Mouse (Mus musculus) ZHBTc4 (cell line): ENCODE data around the gene Dis3l.

Experiments
- DNase-seq: peaks from one replicate; pipeline ENCODE4 v3.0.0-alpha.2; 2011; ENCODE audit warnings: low read depth, low spot score

The Dis3l gene

GRCm38 (mm10) chr9:64341254-64341566, at the start of gene Dis3l:
Gene Dis3l (minus strand): TSS chr9:64341288.
- no peak for DNase-seq

DNA sequence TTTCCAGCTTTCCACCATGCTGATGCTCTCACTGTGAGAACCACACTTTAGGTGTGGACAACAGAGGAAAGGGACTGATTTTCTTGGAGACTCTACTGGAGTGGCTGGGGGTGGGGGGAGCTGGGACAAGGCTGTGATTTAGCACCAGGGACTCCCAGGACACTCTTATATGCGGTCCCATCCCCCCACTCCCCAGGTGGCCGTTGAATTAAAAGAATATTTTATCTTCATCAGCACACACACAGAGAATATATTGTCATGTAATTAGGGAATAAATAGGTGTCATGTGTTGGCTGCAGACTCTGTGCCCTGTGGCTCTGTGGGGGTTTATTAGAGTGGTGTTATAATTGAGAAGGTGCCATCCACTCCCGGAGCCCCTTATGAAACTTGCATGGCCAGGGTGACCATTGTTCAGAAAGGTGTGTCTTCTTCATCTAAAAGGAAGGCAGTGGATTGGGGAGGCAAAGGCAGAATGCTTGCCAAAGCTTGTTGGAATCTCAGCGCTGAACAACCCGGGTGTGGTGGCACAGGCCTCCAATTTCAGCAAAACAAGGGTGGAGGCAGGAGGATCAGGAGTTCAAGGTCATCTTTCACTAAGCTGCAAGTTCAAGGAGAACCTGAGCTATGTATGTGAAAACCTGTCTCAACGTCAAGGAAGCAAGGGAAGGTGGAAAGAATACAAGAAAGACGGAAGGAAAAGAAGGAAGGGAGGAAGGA, 48.6 kb upstream of the Dis3l start:
- peak; percentile 60 for DNase-seq

DNA sequence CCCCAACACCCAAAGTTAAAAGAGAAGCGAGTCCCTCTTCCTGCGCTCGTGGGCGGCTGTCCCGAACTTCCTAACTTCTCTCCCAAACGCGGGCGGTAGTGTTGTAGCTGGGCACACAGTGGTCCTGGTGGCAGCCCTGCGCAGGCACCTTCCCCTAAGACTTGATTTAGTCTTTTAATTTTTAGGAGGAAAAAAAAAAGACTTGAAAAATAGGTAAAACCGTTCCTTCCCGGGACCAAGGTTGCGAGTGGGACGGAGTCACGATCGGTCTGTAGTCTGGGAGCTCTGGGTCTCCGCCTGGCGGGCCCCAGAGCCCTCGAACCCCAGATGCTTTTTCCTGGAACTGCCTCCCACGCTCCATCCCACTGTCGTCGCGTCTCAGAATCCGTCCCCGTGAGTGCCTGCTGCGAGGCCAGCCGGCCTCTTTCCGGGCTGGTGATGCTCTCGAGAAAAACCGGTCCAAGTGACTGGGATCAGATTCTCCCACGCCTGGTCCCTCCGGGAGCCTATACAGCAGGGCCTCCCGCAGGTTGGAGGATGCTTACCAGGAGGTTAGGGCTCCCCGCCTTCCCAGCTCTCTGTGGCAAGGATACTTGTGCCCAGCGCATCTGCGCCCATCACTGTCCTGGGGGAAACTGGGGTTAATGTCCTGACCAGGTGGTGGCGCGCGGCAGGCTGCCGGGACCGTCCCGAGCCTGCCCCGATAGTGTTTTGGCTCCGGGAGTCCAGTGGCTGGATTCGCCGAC, 45.6 kb upstream of the Dis3l start:
- peak; percentile 45 for DNase-seq

GRCm38 (mm10) chr9:64385511-64386465, 44.7 kb upstream of the Dis3l start, which contains the start of gene Megf11:
Gene Megf11 (plus strand): TSS chr9:64385626.
- peak; percentile 84 for DNase-seq

- DNase-seq, result peak; percentile 48
Observed at GRCm38 (mm10) chr9:64383021-64383788, 42.1 kb upstream of the Dis3l start.

GRCm38 (mm10) chr9:64376380-64376779, 35.3 kb upstream of the Dis3l start:
- DNase-seq, result no peak

DNA sequence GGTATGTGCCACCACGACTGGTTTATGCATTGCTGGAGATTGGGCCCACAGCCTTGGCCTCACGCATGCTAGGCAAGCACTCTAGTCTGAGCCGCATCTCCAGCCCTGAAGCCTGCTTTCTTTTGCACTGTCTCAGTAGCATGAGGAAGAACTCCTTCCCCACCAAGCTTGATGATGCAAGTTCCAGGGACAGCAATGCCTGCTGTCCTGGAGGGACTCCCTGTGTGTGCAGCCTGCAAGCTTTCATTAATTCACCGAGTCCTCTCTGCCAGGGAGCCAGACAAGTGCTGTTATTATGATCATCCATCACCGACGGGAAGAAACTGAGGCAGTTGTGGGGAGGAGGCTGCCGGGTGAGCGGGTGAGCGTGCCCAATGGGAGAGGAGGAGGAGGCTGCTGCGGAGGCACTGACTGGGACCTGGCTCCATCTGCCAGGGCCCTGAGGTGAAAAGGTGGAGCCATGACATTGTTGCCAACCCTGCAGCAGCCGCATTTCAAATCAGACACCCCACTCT, 30.3 kb upstream of the Dis3l start:
- no peak for DNase-seq

GRCm38 (mm10) chr9:64369871-64370270, 28.8 kb upstream of the Dis3l start:
- DNase-seq, result peak; percentile 56

- DNase-seq, result peak; percentile 73
Observed at GRCm38 (mm10) chr9:64361231-64361950, 20.3 kb upstream of the Dis3l start.

- DNase-seq, result no peak
Observed at GRCm38 (mm10) chr9:64355627-64356026, 14.5 kb upstream of the Dis3l start.

DNA sequence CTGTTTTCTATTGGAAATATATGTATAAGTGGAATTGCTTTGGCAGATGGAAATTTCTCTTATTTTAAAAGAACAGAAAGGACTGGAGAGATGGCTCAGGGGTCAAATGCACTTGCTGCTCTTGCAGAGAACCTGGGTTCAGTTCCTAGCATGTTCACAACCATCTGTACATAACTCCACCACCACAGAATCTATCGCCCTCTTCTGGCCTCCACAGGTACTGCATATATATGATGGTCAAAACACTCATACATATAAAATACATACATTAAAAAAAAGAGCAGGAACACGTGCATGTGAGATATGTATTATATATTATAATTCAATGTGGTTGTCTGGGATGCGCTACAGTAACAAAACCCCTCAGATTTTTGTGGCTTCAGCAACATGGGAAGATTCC, 10.1 kb upstream of the Dis3l start:
- peak; percentile 66 for DNase-seq

DNA sequence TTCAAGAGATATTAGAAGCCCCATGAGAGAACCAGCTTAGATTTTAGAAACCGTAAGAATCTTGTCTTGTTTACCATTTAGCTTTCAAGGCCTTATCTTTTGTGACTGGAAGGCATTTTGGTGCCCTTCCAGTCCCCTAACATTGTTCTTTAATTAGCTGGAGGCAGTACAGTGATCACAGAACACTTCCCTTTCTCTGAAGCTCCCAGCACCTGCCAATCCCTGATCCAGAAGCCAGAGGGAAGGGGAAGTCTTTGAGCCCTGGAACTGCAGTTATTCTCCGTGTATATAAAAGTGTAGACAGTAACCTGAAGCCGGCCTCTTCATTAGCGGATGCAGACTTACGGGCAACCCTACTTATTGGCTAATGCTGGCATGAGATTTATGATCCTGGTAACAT, 8.4 kb upstream of the Dis3l start:
- DNase-seq, result peak; percentile 26

GRCm38 (mm10) chr9:64347377-64347776, 6.3 kb upstream of the Dis3l start:
- peak; percentile 40 for DNase-seq

- no peak for DNase-seq
Observed at GRCm38 (mm10) chr9:64345931-64346330, 4.8 kb upstream of the Dis3l start.

- DNase-seq, result peak; percentile 16
Observed at GRCm38 (mm10) chr9:64343656-64344055, 2.6 kb upstream of the Dis3l start.

- no peak for DNase-seq
Observed at GRCm38 (mm10) chr9:64341671-64342070, 583 bp upstream of the Dis3l start.

- DNase-seq, result peak; percentile 83
Observed at GRCm38 (mm10) chr9:64340351-64341253, 486 bp downstream of the Dis3l start.

DNA sequence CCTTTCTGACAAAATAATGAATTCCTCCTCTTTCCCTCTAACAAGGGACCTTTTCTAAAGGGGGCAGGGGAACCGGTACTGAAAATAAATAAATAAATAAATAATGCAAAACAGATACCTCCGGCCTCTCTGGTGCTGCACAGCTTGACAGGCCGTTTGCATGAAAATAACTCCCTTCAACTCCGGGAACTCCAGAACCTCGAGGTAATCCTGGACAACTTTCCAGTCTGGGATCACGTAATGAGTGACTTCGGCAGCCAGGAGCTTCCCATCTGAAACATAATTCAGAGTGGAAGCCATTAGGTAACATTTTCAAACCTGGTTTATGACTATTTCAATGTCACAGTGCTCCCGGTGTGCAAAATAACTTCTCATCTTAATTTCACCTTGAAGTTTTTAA, 1.7 kb downstream of the Dis3l start:
- DNase-seq, result peak; percentile 60

- peak; percentile 55 for DNase-seq
Observed at GRCm38 (mm10) chr9:64335825-64336224, 5.3 kb downstream of the Dis3l start.
